Mouse (Mus musculus): Measurements from ENCODE around the gene Sept11. TPM values are rescaled to one million over a fixed set of nuclear protein-coding genes. Genes with fewer than 3 reads are reported as not detected.

The Sept11 gene
- polyA plus RNA-seq, 1 experiment from 2014 or later: 180 TPM

- no peak for ATAC-seq (ENCODE audit: insufficient number of reproducible peaks, low FRiP score, low TSS enrichment, low read depth)
- Histone ChIP-seq H3K9me3 (no peaks in the 10 kb centered on the region), H3K27me3 (no peaks in the 10 kb centered on the region), H3K27ac (no peak overlapping the region), H3K4me3 (no peak overlapping the region), H3K9ac (no peak overlapping the region), H3K4me1 (no peaks in the 10 kb centered on the region), H3K4me2 (no peak overlapping the region), H3K36me3 (no peaks in the 10 kb centered on the region)
- 86% methylated on average over 4 of the region's 4 CpGs for WGBS
Observed at GRCm38 (mm10) chr5:93060865-93061264, 32.4 kb upstream of the Sept11 start.

- no peak overlapping the region for H3K4me3 ChIP-seq
- WGBS: 77% methylated on average over 7 of the region's 7 CpGs
- H3K9ac ChIP-seq: no peak overlapping the region
- no peaks in the 10 kb centered on the region for H3K4me1 ChIP-seq
- H3K27me3 ChIP-seq: no peaks in the 10 kb centered on the region
- no peaks in the 10 kb centered on the region for H3K9me3 ChIP-seq
- H3K36me3 ChIP-seq: no peaks in the 10 kb centered on the region
- no peak for ATAC-seq (ENCODE audit: insufficient number of reproducible peaks, low FRiP score, low TSS enrichment, low read depth)
- H3K27ac ChIP-seq: no peak overlapping the region
- H3K4me2 ChIP-seq: no peak overlapping the region
Observed at GRCm38 (mm10) chr5:93077661-93078323, 15.4 kb upstream of the Sept11 start.

- Histone ChIP-seq H3K27me3 (no peaks in the 10 kb centered on the region), H3K9ac (no peak overlapping the region), H3K4me2 (no peak overlapping the region), H3K36me3 (no peaks in the 10 kb centered on the region), H3K27ac (no peak overlapping the region), H3K4me1 (no peaks in the 10 kb centered on the region), H3K4me3 (no peak overlapping the region), H3K9me3 (no peaks in the 10 kb centered on the region)
- 78% methylated on average over 3 of the region's 3 CpGs for WGBS
- ATAC-seq (ENCODE audit: insufficient number of reproducible peaks, low FRiP score, low TSS enrichment, low read depth): no peak
Observed at GRCm38 (mm10) chr5:93079596-93079995, 13.6 kb upstream of the Sept11 start.

- no peak for ATAC-seq (ENCODE audit: insufficient number of reproducible peaks, low FRiP score, low TSS enrichment, low read depth)
- Histone ChIP-seq H3K4me1 (no peaks in the 10 kb centered on the region), H3K9me3 (no peaks in the 10 kb centered on the region), H3K9ac (no peak overlapping the region), H3K4me3 (no peak overlapping the region), H3K36me3 (no peaks in the 10 kb centered on the region), H3K27me3 (no peaks in the 10 kb centered on the region), H3K27ac (no peak overlapping the region), H3K4me2 (no peak overlapping the region)
- 64% methylated on average over 4 of the region's 4 CpGs for WGBS
Observed at GRCm38 (mm10) chr5:93085015-93085598, 8.1 kb upstream of the Sept11 start.

GRCm38 (mm10) chr5:93085900-93086299 is 7.3 kb upstream of the Sept11 start:
- H3K4me1 ChIP-seq: no peaks in the 10 kb centered on the region

GRCm38 (mm10) chr5:93091266-93091665 is 2.0 kb upstream of the Sept11 start:
- no peak for ATAC-seq (ENCODE audit: insufficient number of reproducible peaks, low FRiP score, low TSS enrichment, low read depth)
- H3K9ac ChIP-seq: no peak overlapping the region
- H3K4me1 ChIP-seq: peaks cover 33% of the 10 kb centered on the region
- H3K4me3 ChIP-seq: peak overlapping the region; percentile 88; the same call in 1 of the 2 replicates
- no peak overlapping the region for H3K27ac ChIP-seq
- H3K36me3 ChIP-seq: no peaks in the 10 kb centered on the region
- WGBS: 74% methylated on average over 3 of the region's 3 CpGs
- no peaks in the 10 kb centered on the region for H3K9me3 ChIP-seq
- peak overlapping the region; percentile 86; the same call in 1 of the 2 replicates for H3K4me2 ChIP-seq
- H3K27me3 ChIP-seq: no peaks in the 10 kb centered on the region

More at GRCm38 (mm10) chr5:93085900-93086299, 7.3 kb upstream of the Sept11 start:
- H3K27me3 ChIP-seq: no peaks in the 10 kb centered on the region
- H3K36me3 ChIP-seq: no peaks in the 10 kb centered on the region
- H3K27ac ChIP-seq: no peak overlapping the region
- no peak for ATAC-seq (ENCODE audit: insufficient number of reproducible peaks, low FRiP score, low TSS enrichment, low read depth)
- H3K9me3 ChIP-seq: no peaks in the 10 kb centered on the region
- H3K9ac ChIP-seq: no peak overlapping the region
- no peak overlapping the region for H3K4me3 ChIP-seq
- no peak overlapping the region for H3K4me2 ChIP-seq
- 79% methylated on average over 4 of the region's 4 CpGs for WGBS

GRCm38 (mm10) chr5:93092147-93092781 is 973 bp upstream of the Sept11 start:
- H3K36me3 ChIP-seq: no peaks in the 10 kb centered on the region
- H3K27ac ChIP-seq: peak overlapping the region; percentile 97
- H3K4me1 ChIP-seq: peaks cover 41% of the 10 kb centered on the region
- no peaks in the 10 kb centered on the region for H3K9me3 ChIP-seq
- H3K4me2 ChIP-seq: peak overlapping the region; percentile 86
- peak overlapping the region; percentile 88 for H3K4me3 ChIP-seq
- H3K27me3 ChIP-seq: no peaks in the 10 kb centered on the region
- ATAC-seq (ENCODE audit: insufficient number of reproducible peaks, low FRiP score, low TSS enrichment, low read depth): peak; percentile 16; the same call in 1 of the 2 replicates
- 4% methylated on average over 28 of the region's 28 CpGs for WGBS
- H3K9ac ChIP-seq: peak overlapping the region; percentile 87

GRCm38 (mm10) chr5:93093638-93094527 is 646 bp downstream of the Sept11 start:
- H3K9ac ChIP-seq: peak overlapping the region; percentile 87
- H3K4me2 ChIP-seq: peak overlapping the region; percentile 86
- H3K9me3 ChIP-seq: no peaks in the 10 kb centered on the region
- peaks cover 52% of the 10 kb centered on the region for H3K4me1 ChIP-seq
- WGBS: under 1% methylated on average over 50 of the region's 50 CpGs
- peak overlapping the region; percentile 97 for H3K27ac ChIP-seq
- H3K4me3 ChIP-seq: peak overlapping the region; percentile 88
- peak; percentile 33 for ATAC-seq (ENCODE audit: insufficient number of reproducible peaks, low FRiP score, low TSS enrichment, low read depth)
- no peaks in the 10 kb centered on the region for H3K36me3 ChIP-seq
- no peaks in the 10 kb centered on the region for H3K27me3 ChIP-seq

- H3K27ac ChIP-seq: no peak overlapping the region; the same call in 1 of the 2 replicates
- no peak overlapping the region for H3K9ac ChIP-seq
Observed at GRCm38 (mm10) chr5:93095301-93095700, 2.1 kb downstream of the Sept11 start.

GRCm38 (mm10) chr5:93097204-93097906 is 4.1 kb downstream of the Sept11 start:
- Histone ChIP-seq H3K27me3 (no peaks in the 10 kb centered on the region), H3K36me3 (no peaks in the 10 kb centered on the region), H3K4me3 (no peak overlapping the region), H3K9me3 (no peaks in the 10 kb centered on the region), H3K4me1 (peaks cover 56% of the 10 kb centered on the region), H3K27ac (no peak overlapping the region), H3K4me2 (no peak overlapping the region), H3K9ac (no peak overlapping the region)
- ATAC-seq (ENCODE audit: insufficient number of reproducible peaks, low FRiP score, low TSS enrichment, low read depth): no peak
- 56% methylated on average over 13 of the region's 13 CpGs for whole genome bisulfite sequencing

More at GRCm38 (mm10) chr5:93095301-93095700, 2.1 kb downstream of the Sept11 start:
- ATAC-seq (ENCODE audit: insufficient number of reproducible peaks, low FRiP score, low TSS enrichment, low read depth): no peak
- Histone ChIP-seq H3K4me2 (peak overlapping the region; percentile 86), H3K36me3 (no peaks in the 10 kb centered on the region), H3K27me3 (no peaks in the 10 kb centered on the region), H3K9me3 (no peaks in the 10 kb centered on the region), H3K4me1 (peaks cover 54% of the 10 kb centered on the region), H3K4me3 (peak overlapping the region; percentile 88)
- WGBS: 36% methylated on average over 7 of the region's 7 CpGs

- H3K9me3 ChIP-seq: no peaks in the 10 kb centered on the region
- H3K27ac ChIP-seq: no peak overlapping the region
- no peaks in the 10 kb centered on the region for H3K36me3 ChIP-seq
- ATAC-seq (ENCODE audit: insufficient number of reproducible peaks, low FRiP score, low TSS enrichment, low read depth): no peak
- 60% methylated on average over 6 of the region's 6 CpGs for WGBS
- no peak overlapping the region for H3K9ac ChIP-seq
- H3K4me2 ChIP-seq: no peak overlapping the region
- no peak overlapping the region for H3K4me3 ChIP-seq
- H3K4me1 ChIP-seq: peaks cover 55% of the 10 kb centered on the region
- H3K27me3 ChIP-seq: no peaks in the 10 kb centered on the region
Observed at GRCm38 (mm10) chr5:93098219-93098618, 5.0 kb downstream of the Sept11 start.

Data from limb, embryonic 15.5 days (tissue).